14 mouse cellular contexts compared by ENCODE assay signal in genomic region chr8:69935431-69935830, GRCm38 (mm10). TPM values are rescaled to one million over a fixed set of nuclear protein-coding genes. Genes with fewer than 3 reads are reported as not detected.
DNase-seq lines count a peak whose midpoint lies in the region; ATAC-seq lines count a peak whose summit lies in the region.
"Had no signal": no experiment of that assay in that cellular context is flagged by ENCODE, and none has a peak within 500 bp of the region (broad histone marks: within the 10 kb centered on the region; RNA-seq: fewer than 3 reads in every experiment).

No protein-coding gene starts in this region.

- H3K4me1 ChIP-seq in forebrain, embryonic 10.5 days = peaks cover 41% of the 10 kb centered on the region
- H3K4me1 ChIP-seq in forebrain, embryonic 13.5 days = peaks cover 14% of the 10 kb centered on the region
- peaks cover 49% of the 10 kb centered on the region for H3K4me1 ChIP-seq in kidney, embryonic 15.5 days
- peaks cover 23% of the 10 kb centered on the region for H3K4me1 ChIP-seq in intestine, embryonic 14.5 days (replicated peaks; ENCODE audit: control insufficient read depth, insufficient read depth, low read length)

- H3K27me3 ChIP-seq in forebrain, embryonic 10.5 days (ENCODE audit: poor library complexity, severe bottlenecking) = no peaks in the 10 kb centered on the region
- H3K27me3 ChIP-seq in forebrain, embryonic 13.5 days = no peaks in the 10 kb centered on the region
- H3K27me3 ChIP-seq in kidney, embryonic 15.5 days = no peaks in the 10 kb centered on the region
- no peaks in the 10 kb centered on the region for H3K27me3 ChIP-seq in intestine, embryonic 14.5 days (replicated peaks; ENCODE audit: control insufficient read depth, insufficient read depth, low read length)
- H3K27me3 ChIP-seq: embryonic facial prominence, embryonic 13.5 days had no signal

- no peak for ATAC-seq in forebrain, embryonic 13.5 days
- no peak for ATAC-seq in kidney, embryonic 15.5 days (replicated peaks; ENCODE audit: low FRiP score)
- peak; percentile 34; the same call in 1 of the 2 replicates for ATAC-seq in intestine, embryonic 14.5 days (replicated peaks; ENCODE audit: low FRiP score, low TSS enrichment, low read depth)
- ATAC-seq: inflammation-experienced regulatory T-cells, adult 6 months had no signal

- H3K4me2 ChIP-seq in forebrain, embryonic 13.5 days = no peak overlapping the region
- no peak overlapping the region for H3K4me2 ChIP-seq in kidney, embryonic 15.5 days
- H3K4me2 ChIP-seq in intestine, embryonic 14.5 days (ENCODE audit: low read length) = no peak overlapping the region
- H3K4me2 ChIP-seq: embryonic facial prominence, embryonic 13.5 days had no signal

- WGBS in forebrain, embryonic 10.5 days = 90% methylated on average over 3 of the region's 3 CpGs
- WGBS in forebrain, embryonic 13.5 days = 92% methylated on average over 3 of the region's 3 CpGs
- 81% methylated on average over 3 of the region's 3 CpGs for WGBS in kidney, embryonic 15.5 days
- WGBS in intestine, embryonic 14.5 days = 77% methylated on average over 3 of the region's 3 CpGs

- H3K27ac ChIP-seq in forebrain, embryonic 10.5 days = 0 out of 2 replicates have a peak overlapping the region, but pooled peaks have one; percentile 77
- no peak overlapping the region for H3K27ac ChIP-seq in forebrain, embryonic 13.5 days
- peak overlapping the region; percentile 59 for H3K27ac ChIP-seq in kidney, embryonic 15.5 days
- H3K27ac ChIP-seq in intestine, embryonic 14.5 days (ENCODE audit: low read depth) = 0 out of 2 replicates have a peak overlapping the region, but pooled peaks have one; percentile 57
- H3K27ac ChIP-seq: embryonic facial prominence, embryonic 13.5 days had no signal

- DNase-seq in forebrain, embryonic 10.5 days (ENCODE audit: extremely low spot score, low spot score) = no peak
- DNase-seq in kidney, postnatal 25 days = no peak
- DNase-seq in 3T3-L1 (ENCODE audit: low read depth, low spot score) (peak; percentile 41), adipocyte (ENCODE audit: low spot score) (no peak)
- no peak for DNase-seq in intestine, embryonic 14.5 days (ENCODE audit: low spot score)
- no peak for DNase-seq in testis, postnatal 10 days (ENCODE audit: low spot score)
- DNase-seq: adrenal gland, adult 8-10 months; cerebellum, postnatal 14 days; forebrain, postnatal 0 days; right cerebral cortex, postnatal 4 days had no signal

- no peaks in the 10 kb centered on the region for H3K9me3 ChIP-seq in forebrain, embryonic 10.5 days
- H3K9me3 ChIP-seq in forebrain, embryonic 13.5 days (replicated peaks) = no peaks in the 10 kb centered on the region
- H3K9me3 ChIP-seq in kidney, embryonic 15.5 days (replicated peaks) = no peaks in the 10 kb centered on the region
- no peaks in the 10 kb centered on the region for H3K9me3 ChIP-seq in intestine, embryonic 14.5 days (ENCODE audit: control insufficient read depth, low read length)
- H3K9me3 ChIP-seq: embryonic facial prominence, embryonic 13.5 days had no signal

- H3K9ac ChIP-seq in forebrain, embryonic 13.5 days = no peak overlapping the region
- no peak overlapping the region for H3K9ac ChIP-seq in kidney, embryonic 15.5 days
- no peak overlapping the region for H3K9ac ChIP-seq in intestine, embryonic 14.5 days (ENCODE audit: low read length)
- H3K9ac ChIP-seq: embryonic facial prominence, embryonic 13.5 days; forebrain, postnatal 0 days had no signal

- H3K4me3 ChIP-seq in forebrain, embryonic 10.5 days = no peak overlapping the region
- no peak overlapping the region for H3K4me3 ChIP-seq in forebrain, embryonic 13.5 days
- H3K4me3 ChIP-seq in kidney, embryonic 15.5 days (replicated peaks) = no peak overlapping the region
- H3K4me3 ChIP-seq in intestine, embryonic 14.5 days (ENCODE audit: low read depth, low read length) = no peak overlapping the region
- H3K4me3 ChIP-seq: embryonic facial prominence, embryonic 13.5 days had no signal

- peaks cover 86% of the 10 kb centered on the region for H3K36me3 ChIP-seq in forebrain, embryonic 10.5 days (replicated peaks)
- H3K36me3 ChIP-seq in forebrain, embryonic 13.5 days (ENCODE audit: poor library complexity, severe bottlenecking) = peaks cover 29% of the 10 kb centered on the region
- peaks cover 34% of the 10 kb centered on the region for H3K36me3 ChIP-seq in kidney, embryonic 15.5 days
- H3K36me3 ChIP-seq in intestine, embryonic 14.5 days (ENCODE audit: control insufficient read depth, insufficient read depth, low read length) = peaks cover 18% of the 10 kb centered on the region

RNA-seq across cellular contexts. Expression of gene Yjefn3, which starts 32.9 kb away (rescaled TPM):
- 3.8 and 5.1 TPM in 2 replicates for polyA plus RNA-seq in forebrain, embryonic 10.5 days (2016; fragmentation: Nextera tagmentation; extraction: Ambion mirVana)
- polyA plus RNA-seq in forebrain, embryonic 13.5 days (2015; fragmentation: Nextera tagmentation; extraction: Ambion mirVana) = 7.2 and 7.9 TPM in 2 replicates
- polyA plus RNA-seq in kidney, embryonic 15.5 days (2015; fragmentation: Nextera tagmentation; extraction: Ambion mirVana) = 4.5 and 5.2 TPM in 2 replicates
- 4.1 and 5.0 TPM in 2 replicates for polyA plus RNA-seq in intestine, embryonic 14.5 days (2014; fragmentation: Nextera tagmentation; extraction: Ambion mirVana)

RNA-seq across cellular contexts. Expression of gene Ndufa13, which starts 33.1 kb away (rescaled TPM):
- 165 and 170 TPM in 2 replicates for polyA plus RNA-seq in forebrain, embryonic 10.5 days (2016; fragmentation: Nextera tagmentation; extraction: Ambion mirVana)
- polyA plus RNA-seq in forebrain, embryonic 13.5 days (2015; fragmentation: Nextera tagmentation; extraction: Ambion mirVana) = 172 and 183 TPM in 2 replicates
- 205 and 210 TPM in 2 replicates for polyA plus RNA-seq in kidney, embryonic 15.5 days (2015; fragmentation: Nextera tagmentation; extraction: Ambion mirVana)
- 215 and 222 TPM in 2 replicates for polyA plus RNA-seq in intestine, embryonic 14.5 days (2014; fragmentation: Nextera tagmentation; extraction: Ambion mirVana)

RNA-seq across cellular contexts. Expression of gene Tssk6, which starts 33.4 kb away (rescaled TPM):
- 5.1 and 5.3 TPM in 2 replicates for polyA plus RNA-seq in forebrain, embryonic 10.5 days (2016; fragmentation: Nextera tagmentation; extraction: Ambion mirVana)
- 2.5 and 3.4 TPM in 2 replicates for polyA plus RNA-seq in forebrain, embryonic 13.5 days (2015; fragmentation: Nextera tagmentation; extraction: Ambion mirVana)
- polyA plus RNA-seq in kidney, embryonic 15.5 days (2015; fragmentation: Nextera tagmentation; extraction: Ambion mirVana) = 3.4 and 4.6 TPM in 2 replicates
- polyA plus RNA-seq in intestine, embryonic 14.5 days (2014; fragmentation: Nextera tagmentation; extraction: Ambion mirVana) = 3.3 and 4.0 TPM in 2 replicates

RNA-seq across cellular contexts. Expression of gene Cilp2, which starts 47.9 kb away (rescaled TPM):
- polyA plus RNA-seq in forebrain, embryonic 10.5 days (2016; fragmentation: Nextera tagmentation; extraction: Ambion mirVana) = 0.36 and 0.53 TPM in 2 replicates
- polyA plus RNA-seq in forebrain, embryonic 13.5 days (2015; fragmentation: Nextera tagmentation; extraction: Ambion mirVana) = 1.1 and 1.3 TPM in 2 replicates
- 0.88 and 0.98 TPM in 2 replicates for polyA plus RNA-seq in kidney, embryonic 15.5 days (2015; fragmentation: Nextera tagmentation; extraction: Ambion mirVana)
- polyA plus RNA-seq in intestine, embryonic 14.5 days (2014; fragmentation: Nextera tagmentation; extraction: Ambion mirVana) = 0.44 and 0.57 TPM in 2 replicates
- polyA plus RNA-seq: inflammation-experienced regulatory T-cells, adult 6 months had no signal
